Mouse (Mus musculus): ENCODE data around the gene Lama5.

DNA sequence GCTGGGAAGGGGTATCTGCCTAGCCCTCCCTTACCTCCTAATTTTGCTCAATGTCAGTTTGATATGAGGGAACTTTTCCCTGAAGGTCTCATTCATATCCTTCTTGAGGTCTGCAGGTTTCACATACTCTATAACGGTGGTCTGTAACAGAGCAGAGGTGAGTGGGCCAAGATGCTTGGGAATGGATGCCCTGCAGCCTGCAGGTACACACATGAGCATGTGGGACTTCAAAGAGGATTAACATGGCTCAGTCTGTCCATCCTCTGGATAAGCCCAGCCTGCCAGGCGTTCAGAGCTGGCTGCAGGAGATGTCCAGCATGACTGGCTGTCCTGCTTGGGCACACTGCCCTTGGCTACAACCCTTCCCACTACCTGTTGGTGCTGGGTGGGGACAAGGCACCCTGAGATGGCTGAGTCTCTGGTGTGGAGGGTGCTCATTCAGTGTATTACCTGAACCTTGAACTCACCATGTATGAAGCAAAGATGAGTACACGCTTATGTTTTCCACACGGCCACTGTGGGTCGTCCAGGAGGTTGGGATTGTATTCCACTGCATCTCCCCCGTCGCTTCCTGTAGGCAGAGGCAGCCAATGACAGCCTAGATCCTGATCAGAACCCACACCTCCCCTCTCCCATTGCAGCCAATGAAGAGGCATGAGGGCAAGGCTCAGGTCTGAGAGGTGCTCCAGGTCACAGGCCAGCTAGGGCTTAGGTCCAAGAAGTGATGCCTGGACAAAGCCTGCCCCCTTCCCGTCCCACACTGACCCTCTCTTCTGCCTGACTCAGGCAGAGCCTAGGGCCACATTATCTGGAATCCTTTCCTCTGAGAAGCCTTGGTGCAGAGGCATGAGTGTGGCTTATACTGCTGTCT is 35.2 kb upstream of the Lama5 start:
- TF ChIP-seq CTCF (IDR thresholded peaks at IDR 0.05; ENCODE audit: low read depth, low read length) (no peak), POLR2A (IDR thresholded peaks at IDR 0.05; ENCODE audit: borderline replicate concordance, low read depth, low read length) (no peak)

All from bone marrow macrophage, adult 2 months (primary cell).